Mouse (Mus musculus): ENCODE results near the gene Trip10. TPM values are rescaled to one million over a fixed set of nuclear protein-coding genes. Genes with fewer than 3 reads are reported as not detected.
A peak's percentile ranks its signal among the peaks of the same experiment; 100 is the strongest.

Trip10 gene
- polyA plus RNA-seq, 1 experiment from 2014 or later: 19.7 TPM

DNA sequence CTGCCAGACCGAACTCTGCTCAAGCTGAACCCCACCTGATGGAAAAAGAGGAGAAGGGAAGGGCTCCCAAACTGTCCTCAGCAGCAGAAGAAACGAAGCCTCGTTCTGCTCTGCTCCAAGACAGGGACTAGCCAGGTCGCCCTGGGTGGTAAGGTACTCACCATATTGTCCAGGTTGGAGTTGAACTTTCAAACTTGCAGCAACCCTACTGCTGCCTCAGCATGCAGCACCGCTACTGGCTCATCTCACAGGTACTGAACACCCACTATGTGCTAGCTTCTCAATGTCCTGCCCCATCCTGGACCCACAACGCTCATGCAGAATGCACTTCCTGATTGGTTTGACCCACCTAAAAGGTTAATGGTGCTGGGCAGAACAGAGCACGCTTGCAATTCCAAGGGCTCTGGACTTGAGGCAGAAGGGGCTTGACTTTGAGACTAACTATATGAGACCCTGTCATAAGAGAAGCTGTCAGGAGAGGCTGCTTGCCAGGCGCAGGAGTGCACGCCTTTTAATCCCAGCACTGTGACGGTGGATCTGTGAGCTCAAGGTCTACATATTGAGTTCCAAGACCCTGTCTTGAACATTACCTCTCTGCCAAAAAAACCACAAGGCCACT lies 3.8 kb upstream of the Trip10 start:
- ATAC-seq (ENCODE audit: low FRiP score, low read depth): no peak
- H3K36me3 ChIP-seq: peaks cover 21% of the 10 kb centered on the region
- WGBS: 92% methylated on average over 10 of the region's 10 CpGs
- H3K27ac ChIP-seq: no peak overlapping the region
- peaks cover 3% of the 10 kb centered on the region; the same call in 1 of the 2 replicates for H3K9me3 ChIP-seq
- H3K4me1 ChIP-seq: peaks cover 23% of the 10 kb centered on the region
- H3K9ac ChIP-seq: no peak overlapping the region
- H3K4me2 ChIP-seq (replicated peaks): no peak overlapping the region
- H3K27me3 ChIP-seq (replicated peaks): no peaks in the 10 kb centered on the region
- H3K4me3 ChIP-seq: no peak overlapping the region

DNA sequence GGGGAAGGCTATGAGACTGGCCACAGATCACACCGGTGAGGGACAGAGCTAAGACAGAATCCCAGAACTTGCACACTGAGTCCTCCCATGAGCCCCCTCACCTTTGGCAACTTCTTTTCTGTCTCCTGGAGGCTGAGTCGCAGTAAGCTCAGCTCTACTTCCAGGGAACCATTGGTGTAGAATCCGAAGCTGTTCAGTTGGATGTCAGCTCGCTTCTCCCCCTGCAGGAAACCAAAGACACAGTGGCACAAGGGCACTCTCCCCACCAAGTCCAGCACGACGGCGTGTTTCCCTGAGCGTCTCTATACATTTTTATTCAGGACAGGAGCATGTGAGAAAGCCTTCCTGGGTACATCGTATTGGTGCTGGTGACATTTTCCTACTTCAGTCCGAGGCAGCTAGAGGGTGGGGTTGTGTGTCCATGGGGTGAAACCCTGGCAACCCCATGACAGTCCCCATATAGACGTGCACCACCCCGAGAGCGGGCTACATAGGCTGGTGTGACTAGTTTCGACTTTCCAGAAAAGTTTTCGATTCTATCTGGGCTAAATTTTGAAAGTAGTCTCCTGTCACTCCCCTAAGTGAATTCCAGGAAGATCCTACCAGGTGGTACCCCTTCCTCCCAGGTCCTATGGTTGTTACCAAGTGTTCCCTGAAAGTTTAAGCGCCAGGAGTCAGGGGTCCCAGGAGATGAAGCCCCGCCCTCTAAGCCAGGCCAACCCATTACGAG lies 2.4 kb upstream of the Trip10 start:
- H3K4me1 ChIP-seq: peaks cover 31% of the 10 kb centered on the region
- ATAC-seq (ENCODE audit: low FRiP score, low read depth): peak; percentile 0
- H3K27me3 ChIP-seq (replicated peaks): no peaks in the 10 kb centered on the region
- 4% methylated on average over 18 of the region's 18 CpGs for WGBS
- H3K9ac ChIP-seq: peak overlapping the region; percentile 70
- H3K9me3 ChIP-seq: no peaks in the 10 kb centered on the region
- H3K36me3 ChIP-seq: peaks cover 17% of the 10 kb centered on the region
- H3K4me3 ChIP-seq: peak overlapping the region; percentile 57
- H3K4me2 ChIP-seq (replicated peaks): peak overlapping the region; percentile 77
- H3K27ac ChIP-seq: peak overlapping the region; percentile 92

DNA sequence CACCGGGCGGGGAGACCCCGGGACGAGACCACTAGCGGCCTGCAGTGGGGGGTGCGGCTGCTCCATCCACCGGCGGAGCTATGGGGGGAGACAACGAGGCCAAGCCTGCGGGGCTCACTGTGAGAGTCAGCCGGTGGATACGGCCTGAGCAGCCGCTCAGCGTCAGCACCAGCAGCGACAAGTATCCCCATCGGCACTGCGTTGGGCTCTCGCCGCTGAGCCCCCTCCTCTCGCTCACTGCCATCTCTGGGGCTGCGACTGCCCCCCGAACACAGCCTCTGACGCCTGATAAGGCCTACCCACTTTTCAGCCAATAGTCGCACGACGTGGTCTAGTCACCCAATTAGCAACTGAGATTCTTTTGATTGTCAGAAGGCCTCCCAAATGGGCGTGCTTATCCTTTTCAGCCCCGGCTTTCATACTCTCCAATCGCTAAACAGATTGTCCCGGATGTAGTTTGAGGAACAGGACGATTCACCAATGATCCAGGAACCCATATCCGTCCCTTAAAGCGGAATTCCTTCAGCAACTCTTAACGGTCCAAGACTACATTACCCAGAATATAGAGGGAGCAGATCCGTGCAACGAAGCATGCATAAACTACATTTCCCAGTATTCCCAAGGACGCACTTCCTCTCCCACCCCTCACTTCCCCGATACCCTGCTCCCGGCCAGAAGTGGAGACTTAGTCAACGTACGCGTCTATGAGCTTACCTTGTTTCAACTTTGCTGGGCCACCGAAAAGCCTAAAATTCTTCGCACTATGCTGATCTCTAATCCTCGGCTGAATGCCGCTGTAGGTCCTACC lies 1.7 kb upstream of the Trip10 start:
- H3K4me3 ChIP-seq: peak overlapping the region; percentile 57
- H3K4me1 ChIP-seq: peaks cover 31% of the 10 kb centered on the region
- H3K36me3 ChIP-seq: peaks cover 10% of the 10 kb centered on the region
- no peaks in the 10 kb centered on the region for H3K9me3 ChIP-seq
- H3K9ac ChIP-seq: peak overlapping the region; percentile 70
- peak overlapping the region; percentile 92 for H3K27ac ChIP-seq
- under 1% methylated on average over 46 of the region's 46 CpGs for WGBS
- H3K27me3 ChIP-seq (replicated peaks): no peaks in the 10 kb centered on the region
- peak; percentile 93 for ATAC-seq (ENCODE audit: low FRiP score, low read depth)
- peak overlapping the region; percentile 93 for H3K4me2 ChIP-seq (replicated peaks)

DNA sequence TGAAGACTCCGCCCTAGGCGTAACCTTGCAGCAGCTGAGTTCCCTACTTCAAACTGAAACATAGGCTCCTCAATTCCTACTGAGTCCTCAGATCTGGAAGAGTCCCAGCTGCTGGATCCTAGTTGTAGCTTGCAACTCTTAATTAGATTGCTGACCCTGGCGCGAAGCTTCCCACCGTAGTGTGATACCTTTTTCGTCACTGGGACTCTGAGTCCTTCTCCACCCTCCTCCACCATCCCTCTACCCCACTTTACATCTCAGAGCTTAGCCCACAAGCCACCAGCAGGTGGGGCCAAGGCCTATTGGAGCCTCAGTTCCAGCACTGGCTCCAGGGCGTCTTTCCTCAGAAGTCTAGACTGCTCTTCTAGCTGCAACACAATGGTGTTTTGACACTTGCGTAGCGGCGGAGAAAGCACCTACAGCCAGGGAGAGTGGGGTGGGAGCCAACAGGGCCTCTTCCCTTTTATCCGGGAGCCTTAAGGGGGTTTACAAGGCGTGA lies 1.0 kb upstream of the Trip10 start, which contains the start of gene Gpr108:
TSS of gene Gpr108 (minus strand) at position 246 of the 499 bp plus-strand sequence.
- H3K36me3 ChIP-seq: peaks cover 7% of the 10 kb centered on the region
- H3K4me3 ChIP-seq: peak within 1 kb of the TSS; percentile 62
- under 1% methylated on average over 12 of the region's 12 CpGs for WGBS
- no peaks in the 10 kb centered on the region for H3K27me3 ChIP-seq (replicated peaks)
- no peaks in the 10 kb centered on the region for H3K9me3 ChIP-seq
- peak within 1 kb of the TSS; percentile 92 for H3K27ac ChIP-seq
- peaks cover 31% of the 10 kb centered on the region for H3K4me1 ChIP-seq
- peak within 1 kb of the TSS; percentile 70 for H3K9ac ChIP-seq
- ATAC-seq (ENCODE audit: low FRiP score, low read depth): peak; percentile 64
- peak within 1 kb of the TSS; percentile 93 for H3K4me2 ChIP-seq (replicated peaks)

GRCm38 (mm10) chr17:57248771-57249170 lies 484 bp upstream of the Trip10 start:
- Histone ChIP-seq H3K9ac (peak overlapping the region; percentile 55; the same call in 1 of the 2 replicates), H3K4me2 (replicated peaks) (peak overlapping the region; percentile 93), H3K4me3 (peak overlapping the region; percentile 51), H3K9me3 (no peaks in the 10 kb centered on the region), H3K36me3 (peaks cover 11% of the 10 kb centered on the region), H3K4me1 (peaks cover 31% of the 10 kb centered on the region), H3K27me3 (replicated peaks) (no peaks in the 10 kb centered on the region), H3K27ac (peak overlapping the region; percentile 57)
- 8% methylated on average over 13 of the region's 13 CpGs for WGBS
- ATAC-seq (ENCODE audit: low FRiP score, low read depth): no peak

- ATAC-seq (ENCODE audit: low FRiP score, low read depth): no peak
- peaks cover 31% of the 10 kb centered on the region for H3K4me1 ChIP-seq
- H3K9me3 ChIP-seq: no peaks in the 10 kb centered on the region
- no peaks in the 10 kb centered on the region for H3K27me3 ChIP-seq (replicated peaks)
- peak overlapping the region; percentile 62 for H3K4me3 ChIP-seq
- peak overlapping the region; percentile 93 for H3K4me2 ChIP-seq (replicated peaks)
- peaks cover 24% of the 10 kb centered on the region for H3K36me3 ChIP-seq
- H3K27ac ChIP-seq: no peak overlapping the region
- H3K9ac ChIP-seq: peak overlapping the region; percentile 67
- WGBS: 2% methylated on average over 32 of the region's 33 CpGs
Observed at GRCm38 (mm10) chr17:57250461-57251160, 1.4 kb downstream of the Trip10 start.

GRCm38 (mm10) chr17:57251431-57251830 lies 2.2 kb downstream of the Trip10 start:
- Histone ChIP-seq H3K9me3 (no peaks in the 10 kb centered on the region), H3K9ac (no peak overlapping the region), H3K27ac (no peak overlapping the region), H3K36me3 (peaks cover 25% of the 10 kb centered on the region), H3K27me3 (replicated peaks) (no peaks in the 10 kb centered on the region), H3K4me1 (peaks cover 30% of the 10 kb centered on the region), H3K4me3 (no peak overlapping the region), H3K4me2 (replicated peaks) (no peak overlapping the region; the same call in 1 of the 2 replicates)
- no peak for ATAC-seq (ENCODE audit: low FRiP score, low read depth)
- 96% methylated on average over 3 of the region's 3 CpGs for WGBS

GRCm38 (mm10) chr17:57253306-57253705 lies 4.1 kb downstream of the Trip10 start:
- H3K4me3 ChIP-seq: no peak overlapping the region
- no peak overlapping the region for H3K27ac ChIP-seq
- H3K27me3 ChIP-seq (replicated peaks): no peaks in the 10 kb centered on the region
- H3K9me3 ChIP-seq: no peaks in the 10 kb centered on the region
- no peak for ATAC-seq (ENCODE audit: low FRiP score, low read depth)
- peaks cover 24% of the 10 kb centered on the region for H3K4me1 ChIP-seq
- H3K9ac ChIP-seq: no peak overlapping the region
- peaks cover 40% of the 10 kb centered on the region for H3K36me3 ChIP-seq
- 83% methylated on average over 6 of the region's 6 CpGs for WGBS
- H3K4me2 ChIP-seq (replicated peaks): no peak overlapping the region

- H3K27ac ChIP-seq: no peak overlapping the region
- H3K27me3 ChIP-seq (replicated peaks): no peaks in the 10 kb centered on the region
- WGBS: 93% methylated on average over 14 of the region's 14 CpGs
- H3K9ac ChIP-seq: no peak overlapping the region
- ATAC-seq (ENCODE audit: low FRiP score, low read depth): no peak
- H3K9me3 ChIP-seq: no peaks in the 10 kb centered on the region
- H3K36me3 ChIP-seq: peaks cover 46% of the 10 kb centered on the region
- H3K4me1 ChIP-seq: peaks cover 9% of the 10 kb centered on the region; the same call in 1 of the 2 replicates
- no peak overlapping the region for H3K4me2 ChIP-seq (replicated peaks)
- H3K4me3 ChIP-seq: no peak overlapping the region
Observed at GRCm38 (mm10) chr17:57255354-57255753, 6.1 kb downstream of the Trip10 start.

GRCm38 (mm10) chr17:57256921-57257485 lies 7.7 kb downstream of the Trip10 start:
- H3K36me3 ChIP-seq: peaks cover 59% of the 10 kb centered on the region
- H3K27ac ChIP-seq: no peak overlapping the region
- no peaks in the 10 kb centered on the region for H3K9me3 ChIP-seq
- no peak overlapping the region for H3K4me3 ChIP-seq
- no peaks in the 10 kb centered on the region for H3K27me3 ChIP-seq (replicated peaks)
- no peak overlapping the region for H3K9ac ChIP-seq
- no peaks in the 10 kb centered on the region for H3K4me1 ChIP-seq
- WGBS: 95% methylated on average over 22 of the region's 22 CpGs
- no peak for ATAC-seq (ENCODE audit: low FRiP score, low read depth)
- no peak overlapping the region for H3K4me2 ChIP-seq (replicated peaks)

- ATAC-seq (ENCODE audit: low FRiP score, low read depth): no peak
- no peaks in the 10 kb centered on the region for H3K27me3 ChIP-seq (replicated peaks)
- no peaks in the 10 kb centered on the region for H3K4me1 ChIP-seq
- WGBS: 94% methylated on average over 3 of the region's 3 CpGs
- peaks cover 70% of the 10 kb centered on the region for H3K36me3 ChIP-seq
- no peak overlapping the region for H3K27ac ChIP-seq
- no peak overlapping the region for H3K4me3 ChIP-seq
- no peak overlapping the region for H3K9ac ChIP-seq
- no peak overlapping the region for H3K4me2 ChIP-seq (replicated peaks)
- no peaks in the 10 kb centered on the region for H3K9me3 ChIP-seq
Observed at GRCm38 (mm10) chr17:57258191-57258590, 8.9 kb downstream of the Trip10 start.

All from neural tube, embryonic 12.5 days (tissue).